Mouse (Mus musculus) erythroblast, adult 5-6 weeks (primary cell): ENCODE results near the gene Mdm2. TPM values are rescaled to one million over a fixed set of nuclear protein-coding genes. Genes with fewer than 3 reads are reported as not detected.
"Not testable (repeated sequence)": the region's sequence is repeated elsewhere in the genome, so short reads cannot be mapped to it uniquely, and the experiment has no call there.

Experiments
- ATAC-seq: replicated peaks from 2 replicates; pipeline ENCODE4 v1.8.0; 2016; ENCODE audit warnings: moderate number of reproducible peaks, mild to moderate bottlenecking, moderate TSS enrichment, inconsistent platforms; ENCODE audit not compliant: poor library complexity, low FRiP score, severe bottlenecking
- total RNA-seq, 2 experiments: library from RNA; stranded (forward) in 1 of 2; stranded (reverse) in 1 of 2; fragments of 150-400 nt in 1 of 2; fragments of 200-764, 138-1000 nt in 1 of 2; gene quantifications; 2 replicates each; pipeline versions ENCODE4 v1.2.3 to v1.2.4; 2015 to 2017; ENCODE audit warnings: low replicate concordance in 2 of 2

The Mdm2 gene
- total RNA-seq, 2 experiments from 2014 or later, result 28.7 to 29.8 TPM

GRCm38 (mm10) chr10:117749787-117750343 is 39.3 kb upstream of the Mdm2 start:
- no peak for ATAC-seq

GRCm38 (mm10) chr10:117749050-117749686 is 38.6 kb upstream of the Mdm2 start:
- ATAC-seq, result no peak

GRCm38 (mm10) chr10:117748276-117749049 is 37.9 kb upstream of the Mdm2 start:
- no peak for ATAC-seq

- no peak for ATAC-seq
These were observed 37.2 kb upstream of the Mdm2 start for GRCm38 (mm10) chr10:117747711-117748110.

GRCm38 (mm10) chr10:117746297-117746883 is 35.8 kb upstream of the Mdm2 start, which contains the start of gene Slc35e3:
Gene Slc35e3, minus strand, starts transcription at chr10:117746365.
- ATAC-seq, result peak; percentile 96

- ATAC-seq, result peak; percentile 43; the same call in 1 of the 2 replicates
These were observed 35.2 kb upstream of the Mdm2 start for GRCm38 (mm10) chr10:117745570-117746296.

GRCm38 (mm10) chr10:117743917-117744316 is 33.4 kb upstream of the Mdm2 start:
- ATAC-seq, result no peak

GRCm38 (mm10) chr10:117743182-117743581 is 32.6 kb upstream of the Mdm2 start:
- no peak for ATAC-seq

GRCm38 (mm10) chr10:117742618-117743017 is 32.1 kb upstream of the Mdm2 start:
- no peak for ATAC-seq

GRCm38 (mm10) chr10:117741698-117742475 is 31.3 kb upstream of the Mdm2 start:
- no peak for ATAC-seq

GRCm38 (mm10) chr10:117740921-117741320 is 30.4 kb upstream of the Mdm2 start:
- ATAC-seq, result no peak

GRCm38 (mm10) chr10:117740171-117740570 is 29.6 kb upstream of the Mdm2 start:
- ATAC-seq, result no peak

GRCm38 (mm10) chr10:117739648-117739948 is 29.0 kb upstream of the Mdm2 start:
- ATAC-seq, result no peak

- no peak for ATAC-seq
These were observed 28.5 kb upstream of the Mdm2 start for GRCm38 (mm10) chr10:117738928-117739647.

GRCm38 (mm10) chr10:117738140-117738921 is 27.8 kb upstream of the Mdm2 start:
- ATAC-seq, result no peak

- not testable (repeated sequence) for ATAC-seq
These were observed 26.9 kb upstream of the Mdm2 start for GRCm38 (mm10) chr10:117737498-117737897.

GRCm38 (mm10) chr10:117737075-117737474 is 26.5 kb upstream of the Mdm2 start:
- ATAC-seq, result no peak

- ATAC-seq, result no peak
These were observed 26.0 kb upstream of the Mdm2 start for GRCm38 (mm10) chr10:117736573-117736972.
